Mouse (Mus musculus): ENCODE results near the gene Ripor2.

The Ripor2 gene

GRCm38 (mm10) chr13:24617076-24617798 lies 35.2 kb downstream of the Ripor2 start:
- DNase-seq (ENCODE audit: low spot score in 2 of 2): no peak

DNA sequence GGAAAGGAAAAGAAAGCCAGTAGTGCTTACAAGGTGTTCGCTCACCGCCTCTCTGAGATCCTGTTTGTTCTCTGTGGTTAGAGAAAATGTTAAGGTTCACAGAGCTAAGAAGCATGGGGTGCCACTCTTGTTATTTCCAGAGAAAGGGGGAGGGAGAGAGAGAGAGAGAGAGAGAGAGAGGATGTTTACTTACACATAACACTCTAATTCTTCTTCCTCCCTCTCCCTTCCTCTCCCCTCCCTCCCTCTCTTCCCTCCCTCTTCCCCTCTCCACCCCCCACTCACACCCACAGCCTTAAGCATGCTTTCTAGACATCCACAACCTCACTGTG lies 35.8 kb downstream of the Ripor2 start:
- DNase-seq (ENCODE audit: low spot score in 2 of 2): peak; percentile 63 to 66

GRCm38 (mm10) chr13:24619711-24620110 lies 37.7 kb downstream of the Ripor2 start:
- DNase-seq (ENCODE audit: low spot score in 2 of 2): no peak

- DNase-seq (ENCODE audit: low spot score in 2 of 2): no peak
These were observed 38.5 kb downstream of the Ripor2 start for GRCm38 (mm10) chr13:24620439-24620838.

DNA sequence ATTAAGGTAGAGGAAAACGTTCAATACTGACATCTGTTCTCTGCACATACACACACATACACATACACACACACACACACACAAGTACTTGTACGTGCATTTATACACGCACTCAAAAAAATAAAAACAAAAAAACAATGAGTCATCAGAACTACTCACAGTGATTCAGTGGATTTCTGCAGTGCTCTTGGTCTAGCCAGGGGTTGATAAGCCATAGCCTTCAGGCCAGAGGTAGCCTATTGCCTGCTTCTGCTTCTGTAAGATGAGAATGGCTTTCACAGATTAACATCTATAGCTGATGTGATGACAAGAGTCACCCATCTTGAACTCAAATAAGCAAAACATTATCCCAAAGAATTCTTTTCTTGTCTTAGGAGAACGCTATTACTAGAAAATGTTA lies 41.6 kb downstream of the Ripor2 start:
- DNase-seq (ENCODE audit: low spot score in 2 of 2): no peak

DNA sequence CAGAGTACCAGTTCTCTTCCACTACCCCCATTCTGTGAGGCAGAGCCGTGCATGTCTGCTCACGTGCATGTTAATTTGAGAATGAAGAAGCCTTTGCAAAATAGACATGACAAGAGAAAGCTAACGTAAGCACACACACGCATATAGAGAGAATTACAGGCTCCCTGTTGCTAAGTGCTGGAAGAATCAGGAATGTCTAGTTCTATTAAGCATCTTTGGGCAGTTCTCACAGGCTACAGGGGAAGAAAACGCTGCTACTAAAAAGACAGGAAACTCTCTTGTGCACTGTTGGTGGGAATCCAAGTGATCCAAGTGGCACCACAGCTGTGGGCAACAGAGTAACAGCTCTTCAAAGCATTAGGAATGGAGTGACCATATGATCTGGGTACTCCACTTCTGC lies 43.1 kb downstream of the Ripor2 start:
- no peak for DNase-seq (ENCODE audit: low spot score in 2 of 2)

- DNase-seq (ENCODE audit: low spot score in 2 of 2): no peak
These were observed 44.9 kb downstream of the Ripor2 start for GRCm38 (mm10) chr13:24626698-24627436.

DNA sequence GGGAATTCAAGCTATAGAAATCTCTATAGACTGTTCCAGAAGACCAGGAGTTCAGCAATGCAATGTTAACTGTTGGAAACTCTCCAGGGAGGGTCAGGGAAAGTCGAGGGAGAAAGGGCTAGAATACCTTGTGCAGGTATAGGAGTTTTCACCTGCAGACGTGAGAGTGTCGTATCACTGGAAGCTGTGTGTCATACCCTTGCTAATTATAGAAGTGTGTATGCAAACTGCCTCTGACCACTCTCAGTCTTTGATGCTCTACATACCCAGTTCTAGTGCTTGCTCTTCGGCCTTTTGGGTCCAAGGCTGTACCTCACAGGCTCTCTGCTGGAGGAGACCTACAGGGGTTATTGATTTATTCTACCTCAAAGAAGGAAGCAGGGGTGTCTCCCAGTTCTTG lies 46.2 kb downstream of the Ripor2 start:
- no peak for DNase-seq (ENCODE audit: low spot score in 2 of 2)

GRCm38 (mm10) chr13:24629073-24629621 lies 47.2 kb downstream of the Ripor2 start:
- DNase-seq (ENCODE audit: low spot score in 2 of 2): no peak

DNA sequence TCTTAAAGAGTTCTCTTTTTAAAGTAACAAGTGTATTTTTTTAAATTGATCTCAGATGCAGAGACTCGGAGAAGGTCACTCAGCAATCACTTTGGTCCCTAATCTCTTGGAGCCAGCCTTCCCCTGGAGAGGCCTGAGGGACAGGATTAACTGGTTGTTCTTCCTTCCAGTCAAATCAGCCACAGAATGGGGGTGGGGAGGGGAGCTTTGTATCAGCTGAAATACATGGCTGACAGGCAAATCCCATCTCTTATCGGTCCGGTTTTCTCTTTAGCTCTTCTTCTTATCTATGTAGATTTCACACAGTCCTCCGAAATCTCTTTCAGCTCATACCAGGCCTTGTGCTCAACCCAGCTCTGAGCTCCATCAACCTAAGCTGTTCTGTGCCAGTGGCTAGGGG lies 48.4 kb downstream of the Ripor2 start:
- no peak for DNase-seq (ENCODE audit: low spot score in 2 of 2)

DNA sequence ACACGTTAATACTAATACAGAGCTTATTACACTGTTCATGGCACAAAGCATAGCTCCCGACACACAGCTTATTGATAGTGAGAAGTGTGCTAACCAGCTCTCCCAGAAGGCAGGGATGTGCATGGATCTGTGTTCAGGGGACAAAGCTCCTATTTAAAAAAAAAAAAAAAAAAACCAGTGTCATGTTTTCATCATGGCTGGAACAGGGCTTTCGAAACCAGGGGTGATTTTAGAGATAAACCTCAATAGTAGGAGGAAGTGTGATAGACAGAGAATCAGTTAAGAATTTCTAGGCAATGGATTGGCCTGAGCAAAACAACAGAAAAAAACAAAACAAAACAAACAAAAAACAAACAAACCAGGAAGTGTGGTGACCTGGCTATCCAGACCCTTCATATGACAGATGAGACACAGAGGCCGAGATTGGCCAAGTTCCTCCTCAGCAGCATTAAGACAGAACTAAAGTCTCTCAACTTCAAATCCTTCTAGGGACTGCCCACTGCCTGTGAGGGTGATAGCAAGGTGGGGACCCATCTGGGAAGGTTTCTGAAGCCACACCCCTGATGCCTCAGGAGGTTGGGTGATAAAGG lies 51.1 kb downstream of the Ripor2 start:
- DNase-seq (ENCODE audit: low spot score in 2 of 2): peak in 1 of 2 experiments; percentile 46

DNA sequence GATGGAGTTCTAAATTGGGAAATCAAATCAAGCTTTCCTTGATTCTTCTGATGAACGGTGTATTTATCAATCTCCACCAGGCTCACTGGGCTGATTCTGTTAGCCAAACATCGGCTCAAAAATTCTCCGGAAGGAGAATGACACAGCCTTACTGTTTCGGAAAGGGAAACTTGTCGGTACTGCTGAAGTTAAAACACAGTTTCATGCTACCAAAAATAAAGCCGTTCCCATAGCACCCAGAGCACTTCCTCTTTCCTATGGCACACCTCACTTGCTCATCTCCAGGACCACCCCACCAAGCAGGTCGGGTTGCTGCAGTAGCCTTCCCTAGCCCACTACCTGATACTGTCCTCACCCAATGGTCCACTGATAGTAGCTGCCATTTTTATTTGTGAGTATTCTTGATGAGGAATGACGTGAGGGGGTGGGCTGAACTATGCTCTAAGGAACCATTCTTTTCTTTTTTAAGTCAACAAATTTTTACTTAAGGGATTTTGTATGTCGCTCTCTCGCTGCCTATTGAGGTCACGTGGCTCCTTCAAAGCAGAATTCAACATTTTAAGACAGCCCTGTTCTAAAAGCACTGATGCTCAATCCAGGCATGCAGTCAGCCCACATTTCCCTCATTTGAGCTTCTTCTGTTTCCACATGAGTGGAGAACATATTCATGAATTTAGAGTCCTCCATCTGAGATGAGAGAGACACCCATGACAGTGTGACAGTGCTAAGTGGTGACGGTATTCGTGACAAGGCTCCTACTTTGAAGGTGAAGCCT lies 52.5 kb downstream of the Ripor2 start:
- DNase-seq (ENCODE audit: low spot score in 2 of 2): peak; percentile 76 to 78

- DNase-seq (ENCODE audit: low spot score in 2 of 2): peak; percentile 61 to 62
These were observed 56.6 kb downstream of the Ripor2 start for GRCm38 (mm10) chr13:24638371-24639214.

GRCm38 (mm10) chr13:24639215-24640165 lies 57.5 kb downstream of the Ripor2 start:
- DNase-seq (ENCODE audit: low spot score in 2 of 2): peak; percentile 73 to 79

DNA sequence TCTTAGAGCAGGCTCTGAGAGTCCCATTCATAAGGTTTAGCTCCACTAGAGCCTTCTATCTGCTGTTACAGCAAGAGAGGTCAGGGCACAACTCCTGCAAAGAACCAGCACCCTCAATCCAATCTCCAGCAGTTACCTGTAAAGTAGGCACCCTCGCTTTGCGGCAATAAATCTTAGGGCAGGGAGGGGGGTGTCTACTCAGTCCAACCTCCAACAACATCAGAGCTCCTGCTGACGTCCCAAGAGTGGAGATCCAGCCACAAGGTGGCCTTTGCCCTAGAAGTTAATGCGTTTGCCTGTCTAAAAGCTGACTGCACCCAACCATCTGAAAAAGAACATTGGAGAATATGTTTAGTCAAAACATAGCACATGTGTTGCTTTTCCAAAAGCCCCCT lies 58.2 kb downstream of the Ripor2 start:
- peak in 1 of 2 experiments; percentile 37 for DNase-seq (ENCODE audit: low spot score in 2 of 2)

- DNase-seq (ENCODE audit: low spot score in 2 of 2): peak; percentile 56 to 70
These were observed 58.9 kb downstream of the Ripor2 start for GRCm38 (mm10) chr13:24640836-24641385.

- peak; percentile 42 to 48 for DNase-seq (ENCODE audit: low spot score in 2 of 2)
These were observed 59.8 kb downstream of the Ripor2 start for GRCm38 (mm10) chr13:24641491-24642430.

- no peak for DNase-seq (ENCODE audit: low spot score in 2 of 2)
These were observed 63.2 kb downstream of the Ripor2 start for GRCm38 (mm10) chr13:24645146-24645545.
